Mouse (Mus musculus) lung, embryonic 16.5 days (tissue): ENCODE measurements around the gene Cacna1a. TPM values are rescaled to one million over a fixed set of nuclear protein-coding genes. Genes with fewer than 3 reads are reported as not detected.

Experiments
- ATAC-seq: fragments of 200-750 bp; cut with Nextera tagmentation; 2 replicates; pipeline ENCODE4 v1.8.0; 2017; ENCODE audit warnings: low read depth, mild to moderate bottlenecking, moderate library complexity
- H3K27ac ChIP-seq: fragments of 300-500 bp; sonication (generic); 2 replicates; pipeline ENCODE4 v1.5.1; 2014; ENCODE audit warnings: mild to moderate bottlenecking, control low read depth, low read length
- H3K27me3 ChIP-seq: fragments of 300-500 bp; sonication (generic); 2 replicates; pipeline ENCODE4 v1.6.1; 2014; ENCODE audit warnings: low read depth, low read length, mixed read lengths; ENCODE audit not compliant: control insufficient read depth, insufficient read depth
- H3K36me3 ChIP-seq: fragments of 300-500 bp; sonication (generic); 2 replicates; pipeline ENCODE4 v1.6.1; 2014; ENCODE audit warnings: low read length; ENCODE audit not compliant: control insufficient read depth, insufficient read depth
- H3K4me1 ChIP-seq: fragments of 300-500 bp; sonication (generic); replicated peaks from 2 replicates; pipeline ENCODE4 v1.6.1; 2014; ENCODE audit warnings: low read length, mixed read lengths; ENCODE audit not compliant: control insufficient read depth, insufficient read depth
- H3K4me2 ChIP-seq: fragments of 300-500 bp; sonication (generic); 2 replicates; pipeline ENCODE4 v1.6.1; 2014; ENCODE audit warnings: low read depth, low read length, control low read depth
- H3K4me3 ChIP-seq: fragments of 300-500 bp; sonication (generic); 2 replicates; pipeline ENCODE4 v1.5.1; 2014; ENCODE audit warnings: mild to moderate bottlenecking, low read length, control low read depth
- H3K9ac ChIP-seq: fragments of 300-500 bp; sonication (generic); 2 replicates; pipeline ENCODE4 v1.6.1; 2014; ENCODE audit warnings: low read length, control low read depth
- H3K9me3 ChIP-seq: fragments of 300-500 bp; sonication (generic); 2 replicates; pipeline ENCODE4 v1.6.1; 2016; ENCODE audit warnings: low read length; ENCODE audit not compliant: control insufficient read depth
- WGBS: fragments of 180-500 bp; shearing (Covaris S2); extraction: QIAGEN DNeasy Blood & Tissue Kit; methylation state at CpG from one replicate; pipeline ENCODE4 v1.1.7; 2014; 5-methylcytosine and 5-hydroxymethylcytosine counted together
- polyA plus RNA-seq: library from polyadenylated mRNA; unstranded; fragments of >200 nt; fragmentation: Nextera tagmentation; extraction: Ambion mirVana; gene quantifications from 2 replicates; pipeline ENCODE4 v1.2.1, GENCODE M21; 2015

Cacna1a gene
- polyA plus RNA-seq, 1 experiment from 2014 or later = 1.9 TPM

- Histone ChIP-seq H3K27ac (no peak overlapping the region), H3K4me2 (peak overlapping the region; percentile 23)
- WGBS = 34% methylated on average over 14 of the region's 14 CpGs
Measured at GRCm38 (mm10) chr8:84554301-84555027, 166.2 kb downstream of the Cacna1a start.

GRCm38 (mm10) chr8:84555269-84555668 lies 167.0 kb downstream of the Cacna1a start:
- no peak for ATAC-seq
- Histone ChIP-seq H3K36me3 (no peaks in the 10 kb centered on the region), H3K9me3 (no peaks in the 10 kb centered on the region), H3K27ac (no peak overlapping the region), H3K27me3 (peaks cover 42% of the 10 kb centered on the region), H3K4me2 (no peak overlapping the region), H3K9ac (no peak overlapping the region), H3K4me3 (no peak overlapping the region), H3K4me1 (peaks cover 2% of the 10 kb centered on the region; the same call in 1 of the 2 replicates)
- 70% methylated on average over 7 of the region's 7 CpGs for WGBS

More at GRCm38 (mm10) chr8:84554301-84555027, 166.2 kb downstream of the Cacna1a start:
- Histone ChIP-seq H3K4me3 (no peak overlapping the region), H3K9ac (no peak overlapping the region), H3K36me3 (no peaks in the 10 kb centered on the region), H3K9me3 (no peaks in the 10 kb centered on the region), H3K4me1 (peaks cover 2% of the 10 kb centered on the region; the same call in 1 of the 2 replicates), H3K27me3 (peaks cover 34% of the 10 kb centered on the region)
- peak; percentile 76 for ATAC-seq

- H3K27ac ChIP-seq = no peak overlapping the region
- H3K27me3 ChIP-seq = peaks cover 43% of the 10 kb centered on the region
- no peak overlapping the region for H3K9ac ChIP-seq
- no peak overlapping the region for H3K4me3 ChIP-seq
- WGBS = 65% methylated on average over 4 of the region's 4 CpGs
- no peak overlapping the region for H3K4me2 ChIP-seq
- no peaks in the 10 kb centered on the region for H3K9me3 ChIP-seq
- ATAC-seq = no peak
- H3K36me3 ChIP-seq = no peaks in the 10 kb centered on the region
- peaks cover 2% of the 10 kb centered on the region; the same call in 1 of the 2 replicates for H3K4me1 ChIP-seq
Measured at GRCm38 (mm10) chr8:84557936-84558335, 169.7 kb downstream of the Cacna1a start.

GRCm38 (mm10) chr8:84559121-84559604 lies 170.9 kb downstream of the Cacna1a start:
- H3K4me1 ChIP-seq = peaks cover 2% of the 10 kb centered on the region; the same call in 1 of the 2 replicates
- no peak for ATAC-seq
- peaks cover 43% of the 10 kb centered on the region for H3K27me3 ChIP-seq
- peak overlapping the region; percentile 48 for H3K4me3 ChIP-seq
- 0 out of 2 replicates have a peak overlapping the region, but pooled peaks have one; percentile 4 for H3K9ac ChIP-seq
- H3K4me2 ChIP-seq = peak overlapping the region; percentile 69
- H3K27ac ChIP-seq = no peak overlapping the region
- H3K9me3 ChIP-seq = no peaks in the 10 kb centered on the region
- H3K36me3 ChIP-seq = no peaks in the 10 kb centered on the region
- WGBS = under 1% methylated on average over 64 of the region's 84 CpGs

DNA sequence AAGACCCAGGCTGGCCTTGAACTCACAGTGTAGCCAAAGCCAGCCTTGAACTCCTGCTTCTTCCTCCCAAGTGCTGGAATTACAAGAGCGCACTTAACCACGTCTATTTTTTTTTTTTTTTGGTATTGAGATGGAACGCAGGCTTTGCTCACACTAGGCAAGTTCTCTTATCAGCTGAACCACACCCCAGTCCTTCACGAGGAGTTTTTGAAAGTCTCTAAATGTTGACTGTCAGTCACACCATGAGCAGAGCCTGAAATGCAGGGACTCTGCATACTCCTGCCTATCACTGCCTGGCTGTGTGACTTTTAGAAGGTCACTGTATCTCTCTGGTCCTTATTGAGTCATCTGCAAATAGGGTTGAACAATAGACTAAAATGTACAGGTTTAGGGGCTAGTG lies 173.5 kb downstream of the Cacna1a start:
- Histone ChIP-seq H3K4me2 (no peak overlapping the region), H3K4me3 (no peak overlapping the region), H3K36me3 (no peaks in the 10 kb centered on the region), H3K27ac (no peak overlapping the region), H3K9ac (no peak overlapping the region), H3K4me1 (peaks cover 9% of the 10 kb centered on the region; the same call in 1 of the 2 replicates), H3K27me3 (peaks cover 36% of the 10 kb centered on the region), H3K9me3 (no peaks in the 10 kb centered on the region)
- no peak for ATAC-seq
- 37% methylated on average over 4 of the region's 4 CpGs for WGBS

- Histone ChIP-seq H3K4me1 (peaks cover 10% of the 10 kb centered on the region), H3K4me3 (no peak overlapping the region), H3K27ac (no peak overlapping the region), H3K27me3 (peaks cover 13% of the 10 kb centered on the region), H3K9me3 (no peaks in the 10 kb centered on the region), H3K36me3 (no peaks in the 10 kb centered on the region), H3K9ac (no peak overlapping the region), H3K4me2 (no peak overlapping the region)
- 82% methylated on average over 1 of the region's 1 CpGs for WGBS
- no peak for ATAC-seq
Measured at GRCm38 (mm10) chr8:84564042-84564441, 175.8 kb downstream of the Cacna1a start.

GRCm38 (mm10) chr8:84565577-84566360 lies 177.5 kb downstream of the Cacna1a start:
- Histone ChIP-seq H3K4me3 (peak overlapping the region; percentile 11), H3K9ac (peak overlapping the region; percentile 29; the same call in 1 of the 2 replicates)

DNA sequence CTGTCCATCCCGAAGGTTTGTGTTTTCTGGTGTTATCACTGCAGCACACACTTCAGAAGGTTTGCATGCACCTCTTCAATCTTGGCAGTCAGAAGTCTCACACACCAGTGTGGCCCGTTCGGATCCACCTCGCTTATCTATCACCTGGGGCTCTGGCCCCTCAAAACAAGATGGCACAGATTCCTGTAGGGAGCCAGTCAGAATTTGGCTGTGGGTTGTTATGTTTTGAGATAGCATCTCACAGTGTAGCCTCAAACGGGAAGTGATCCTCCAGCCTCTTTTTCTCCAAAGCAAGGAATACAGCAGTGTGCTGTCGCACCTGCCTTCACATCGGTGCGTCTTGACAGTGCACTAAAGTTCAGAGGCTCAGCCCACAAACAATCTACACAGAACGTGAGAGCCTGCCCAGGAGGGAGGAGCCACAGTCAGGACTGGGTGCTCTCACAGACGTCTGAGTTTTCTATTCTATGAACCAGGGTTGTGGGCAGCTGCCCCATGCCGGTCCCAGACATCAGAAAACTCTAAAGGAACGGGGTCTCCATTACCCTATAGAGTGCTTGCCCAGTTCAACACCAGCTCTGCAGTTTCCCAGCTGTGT lies 178.7 kb downstream of the Cacna1a start:
- no peaks in the 10 kb centered on the region for H3K36me3 ChIP-seq
- no peak for ATAC-seq

More at GRCm38 (mm10) chr8:84565577-84566360, 177.5 kb downstream of the Cacna1a start:
- 51% methylated on average over 24 of the region's 25 CpGs for WGBS
- peak; percentile 87 for ATAC-seq
- no peaks in the 10 kb centered on the region for H3K27me3 ChIP-seq
- peak overlapping the region; percentile 62; the same call in 1 of the 2 replicates for H3K27ac ChIP-seq
- H3K4me2 ChIP-seq = peak overlapping the region; percentile 34
- H3K4me1 ChIP-seq = peaks cover 10% of the 10 kb centered on the region
- H3K36me3 ChIP-seq = no peaks in the 10 kb centered on the region
- no peaks in the 10 kb centered on the region for H3K9me3 ChIP-seq

More for the DNA sequence above, 178.7 kb downstream of the Cacna1a start:
- H3K4me2 ChIP-seq = no peak overlapping the region
- no peaks in the 10 kb centered on the region for H3K9me3 ChIP-seq
- 53% methylated on average over 12 of the region's 12 CpGs for whole genome bisulfite sequencing
- no peak overlapping the region for H3K9ac ChIP-seq
- no peaks in the 10 kb centered on the region for H3K27me3 ChIP-seq
- no peak overlapping the region for H3K4me3 ChIP-seq
- no peak overlapping the region for H3K27ac ChIP-seq
- peaks cover 10% of the 10 kb centered on the region for H3K4me1 ChIP-seq
